Comparison of ENCODE assay signal across 23 mouse cellular contexts in genomic region chr5:107048607-107049006, GRCm38 (mm10).
A peak's percentile ranks its signal among the peaks of the same experiment; 100 is the strongest.
DNase-seq lines count a peak whose midpoint lies in the region; ATAC-seq and TF ChIP-seq lines count a peak whose summit lies in the region.
"Had no signal": no experiment of that assay in that cellular context is flagged by ENCODE, and none has a peak within 500 bp of the region (broad histone marks: within the 10 kb centered on the region; RNA-seq: fewer than 3 reads in every experiment).

No protein-coding gene starts in this region.

- H3K79me2 ChIP-seq in liver, adult 2 months (ENCODE audit: control insufficient read depth, insufficient read depth, low read length): no peaks in the 10 kb centered on the region

- peak; percentile 24 for DNase-seq in liver, adult 2 months (ENCODE audit: extremely low read depth, low read depth, low spot score)
- DNase-seq in liver (no peak), MN1 (ENCODE audit: low spot score) (peak; percentile 11)
- DNase-seq in liver, embryonic 13.5 days: no peak
- DNase-seq in spleen, postnatal 36 days (ENCODE audit: low spot score in 2 of 2): no peak
- DNase-seq in cerebellum, postnatal 36 days: no peak
- DNase-seq: adrenal gland, postnatal 36 days; B cell, adult 2 months; cerebellum, adult 2 months; kidney, adult 9 months; kidney, postnatal 4 days; lung, embryonic 14.5 days; right cerebral cortex, adult 18-20 months; thymus, postnatal 4 days had no signal

- H3K4me2 ChIP-seq in heart, embryonic 12.5 days: peak overlapping the region; percentile 2; the same call in 1 of the 2 replicates
- no peak overlapping the region for H3K4me2 ChIP-seq in liver, embryonic 13.5 days
- H3K4me2 ChIP-seq: embryonic facial prominence, embryonic 15.5 days; limb, embryonic 12.5 days; lung, embryonic 14.5 days; midbrain, embryonic 12.5 days; neural tube, embryonic 15.5 days; stomach, embryonic 15.5 days had no signal

- H3K36me3 ChIP-seq in liver, adult 2 months (ENCODE audit: control insufficient read depth, insufficient read depth, low read length): no peaks in the 10 kb centered on the region
- no peaks in the 10 kb centered on the region for H3K36me3 ChIP-seq in heart, embryonic 12.5 days
- H3K36me3 ChIP-seq in liver, embryonic 13.5 days: no peaks in the 10 kb centered on the region
- H3K36me3 ChIP-seq: embryonic facial prominence, embryonic 15.5 days; forebrain, embryonic 10.5 days; limb, embryonic 12.5 days; midbrain, embryonic 12.5 days; neural tube, embryonic 15.5 days; stomach, embryonic 15.5 days had no signal

- ATAC-seq in heart, embryonic 12.5 days (ENCODE audit: insufficient number of reproducible peaks, low FRiP score): peak; percentile 83
- no peak for ATAC-seq in liver, embryonic 13.5 days (ENCODE audit: low read depth)
- ATAC-seq: hindbrain, embryonic 16.5 days had no signal

- WGBS in liver, adult 2 months: 78% methylated on average over 5 of the region's 5 CpGs
- WGBS in heart, embryonic 12.5 days: 13% methylated on average over 5 of the region's 5 CpGs
- 49% methylated on average over 5 of the region's 5 CpGs for WGBS in liver, embryonic 13.5 days (ENCODE audit: insufficient replicate concordance)

- no peaks in the 10 kb centered on the region for H3K4me1 ChIP-seq in liver, adult 2 months (ENCODE audit: control insufficient read depth, insufficient read depth, low read length)
- peaks cover 78% of the 10 kb centered on the region for H3K4me1 ChIP-seq in heart, embryonic 12.5 days (replicated peaks)
- peaks cover 7% of the 10 kb centered on the region for H3K4me1 ChIP-seq in liver, embryonic 13.5 days (replicated peaks)
- H3K4me1 ChIP-seq: forebrain, embryonic 10.5 days; midbrain, embryonic 12.5 days; neural tube, embryonic 15.5 days had no signal

- H3K9ac ChIP-seq in liver, adult 2 months (ENCODE audit: low read depth, low read length): no peak overlapping the region
- H3K9ac ChIP-seq in heart, embryonic 12.5 days: no peak overlapping the region
- H3K9ac ChIP-seq in liver, embryonic 13.5 days: no peak overlapping the region
- H3K9ac ChIP-seq: embryonic facial prominence, embryonic 15.5 days; limb, embryonic 12.5 days; lung, embryonic 14.5 days; midbrain, embryonic 12.5 days; neural tube, embryonic 15.5 days; stomach, embryonic 15.5 days had no signal

- no peak for TF ChIP-seq POLR2A in liver, adult 2 months (IDR thresholded peaks at IDR 0.05; ENCODE audit: extremely low read depth, insufficient read depth, low read length)

- TF ChIP-seq CTCF in liver, adult 2 months (IDR thresholded peaks at IDR 0.05; ENCODE audit: low read depth, low read length): no peak

- H3K4me3 ChIP-seq in liver, adult 2 months (ENCODE audit: insufficient read depth, low read depth, low read length): no peak overlapping the region
- no peak overlapping the region for H3K4me3 ChIP-seq in heart, embryonic 12.5 days
- no peak overlapping the region for H3K4me3 ChIP-seq in liver, embryonic 13.5 days (replicated peaks)
- H3K4me3 ChIP-seq: embryonic facial prominence, embryonic 15.5 days; forebrain, embryonic 10.5 days; limb, embryonic 12.5 days; midbrain, embryonic 12.5 days; neural tube, embryonic 15.5 days; stomach, embryonic 15.5 days had no signal

- H3K27ac ChIP-seq in liver, adult 2 months (replicated peaks; ENCODE audit: insufficient read depth, low read depth, low read length): no peak overlapping the region
- peak overlapping the region; percentile 67 for H3K27ac ChIP-seq in heart, embryonic 12.5 days (ENCODE audit: poor library complexity, severe bottlenecking)
- H3K27ac ChIP-seq in liver, embryonic 13.5 days: peak overlapping the region; percentile 16; the same call in 1 of the 2 replicates
- H3K27ac ChIP-seq: embryonic facial prominence, embryonic 15.5 days; forebrain, embryonic 10.5 days; limb, embryonic 12.5 days; macrophage; midbrain, embryonic 12.5 days; neural tube, embryonic 15.5 days had no signal

- H3K27me3 ChIP-seq in liver, adult 2 months (ENCODE audit: control insufficient read depth, insufficient read depth, low read length): no peaks in the 10 kb centered on the region
- 0 out of 2 replicates have a peak, but pooled peaks cover 2% of the 10 kb centered on the region for H3K27me3 ChIP-seq in heart, embryonic 12.5 days (replicated peaks)
- no peaks in the 10 kb centered on the region for H3K27me3 ChIP-seq in liver, embryonic 13.5 days
- H3K27me3 ChIP-seq: embryonic facial prominence, embryonic 15.5 days; limb, embryonic 12.5 days; neural tube, embryonic 15.5 days; stomach, embryonic 15.5 days had no signal

- no peaks in the 10 kb centered on the region for H3K9me3 ChIP-seq in heart, embryonic 12.5 days (replicated peaks)
- H3K9me3 ChIP-seq in liver, embryonic 13.5 days (replicated peaks): no peaks in the 10 kb centered on the region
- H3K9me3 ChIP-seq: embryonic facial prominence, embryonic 15.5 days; forebrain, embryonic 10.5 days; limb, embryonic 12.5 days; midbrain, embryonic 12.5 days; neural tube, embryonic 15.5 days; stomach, embryonic 15.5 days had no signal

Comparison
In these comparisons a context has a peak if more than half of its experiments do, and no peak if none do; other contexts are left out.
1. DNase-seq: peak in liver, adult 2 months (single experiment) and MN1 (single experiment); none in liver (single experiment), liver, embryonic 13.5 days (single experiment), spleen, postnatal 36 days (0 of 2) and cerebellum, postnatal 36 days (0 of 2).